Mouse (Mus musculus) erythroblast, embryonic 14.5 days (primary cell): ENCODE data around the gene Acot12.

Experiments
- GATA1 ChIP-seq: IDR thresholded peaks from 2 replicates; pipeline ENCODE4 v1.6.1; 2012; ENCODE audit warnings: low read length, inconsistent platforms, mixed read lengths
- TAL1 ChIP-seq: IDR thresholded peaks from 3 replicates; pipeline ENCODE4 v1.6.1; 2012; ENCODE audit warnings: low read length, inconsistent platforms, mixed read lengths

DNA sequence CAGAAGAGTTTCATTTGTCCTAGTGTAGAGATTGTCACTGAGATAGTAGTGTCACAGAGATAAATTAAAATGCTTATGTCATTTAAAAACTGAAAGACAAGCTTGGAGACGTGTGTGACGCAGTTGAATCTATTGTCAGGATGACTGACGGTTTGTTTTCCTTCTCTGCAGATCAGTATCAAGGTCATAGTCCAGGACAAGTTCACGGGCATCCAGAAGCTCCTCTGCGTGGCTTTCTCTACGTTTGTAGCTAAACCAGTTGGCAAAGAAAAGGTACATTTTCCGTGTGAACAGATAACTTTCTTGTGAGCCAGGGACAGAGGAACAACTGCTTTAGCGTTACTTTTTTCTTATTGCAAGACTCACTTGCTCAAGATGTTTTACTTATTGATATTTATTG is 18.5 kb downstream of the Acot12 start:
- TF ChIP-seq GATA1 (no peak), TAL1 (no peak)
